Mouse (Mus musculus) bone marrow, adult 2 months (tissue): Measurements from ENCODE around the gene Olfr282.

Experiments
- CTCF ChIP-seq: fragments of 200-500 bp; IDR thresholded peaks from 2 replicates; pipeline ENCODE4 v1.5.1; 2011; ENCODE audit warnings: low read length, control low read depth; ENCODE audit not compliant: control insufficient read depth, insufficient read depth
- POLR2A ChIP-seq: fragments of 200-500 bp; IDR thresholded peaks from 2 replicates; pipeline ENCODE4 v1.6.1; 2011; ENCODE audit warnings: low read depth, mild to moderate bottlenecking, control low read depth, low read length, borderline replicate concordance; ENCODE audit not compliant: control insufficient read depth

DNA sequence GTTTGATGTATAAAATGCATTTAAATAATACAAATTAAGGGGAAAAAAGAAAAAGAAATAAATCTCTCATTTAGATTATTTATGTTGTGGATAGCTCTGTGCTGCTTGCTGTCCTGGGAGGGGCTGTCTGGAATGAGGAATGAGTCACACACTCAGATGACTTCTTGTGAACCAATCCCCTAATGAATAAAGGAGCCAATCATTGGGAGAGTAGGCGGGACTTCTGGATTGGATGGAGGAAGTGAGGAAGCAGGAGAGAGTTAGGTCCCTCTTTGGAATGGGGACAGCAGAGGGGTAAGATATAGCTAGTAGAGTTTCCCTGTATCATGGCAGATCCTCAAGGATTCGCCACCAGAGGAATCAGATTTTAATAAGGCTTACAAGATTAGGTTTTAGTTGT is 43.4 kb upstream of the Olfr282 start:
- TF ChIP-seq POLR2A: no peak
- no peak for TF ChIP-seq CTCF
